Mouse (Mus musculus): ENCODE measurements around the gene Macrod1. TPM values are rescaled to one million over a fixed set of nuclear protein-coding genes. Genes with fewer than 3 reads are reported as not detected.

The Macrod1 gene
- polyA plus RNA-seq, 1 experiment: 22.2 TPM

- no peak overlapping the region for H3K27ac ChIP-seq (ENCODE audit: insufficient read depth, low read length)
Measured at GRCm38 (mm10) chr19:7117653-7118307, 61.2 kb downstream of the Macrod1 start.

GRCm38 (mm10) chr19:7121252-7121651, 64.6 kb downstream of the Macrod1 start:
- Histone ChIP-seq H3K4me1 (ENCODE audit: control insufficient read depth, insufficient read depth, low read length) (peaks cover 2% of the 10 kb centered on the region), H3K27ac (ENCODE audit: insufficient read depth, low read length) (no peak overlapping the region), H3K4me3 (ENCODE audit: insufficient read depth, low read length) (no peak overlapping the region)
- TF ChIP-seq CTCF (IDR thresholded peaks at IDR 0.05; ENCODE audit: extremely low read depth, insufficient read depth, low read length) (no peak), POLR2A (IDR thresholded peaks at IDR 0.05; ENCODE audit: extremely low read depth, insufficient read depth, low read length) (no peak)

More at GRCm38 (mm10) chr19:7117653-7118307, 61.2 kb downstream of the Macrod1 start:
- Histone ChIP-seq H3K4me3 (ENCODE audit: insufficient read depth, low read length) (no peak overlapping the region), H3K4me1 (ENCODE audit: control insufficient read depth, insufficient read depth, low read length) (peaks cover 4% of the 10 kb centered on the region)
- TF ChIP-seq POLR2A (IDR thresholded peaks at IDR 0.05; ENCODE audit: extremely low read depth, insufficient read depth, low read length) (no peak), CTCF (IDR thresholded peaks at IDR 0.05; ENCODE audit: extremely low read depth, insufficient read depth, low read length) (no peak)

- Histone ChIP-seq H3K27ac (ENCODE audit: insufficient read depth, low read length) (no peak overlapping the region), H3K4me3 (ENCODE audit: insufficient read depth, low read length) (no peak overlapping the region), H3K4me1 (ENCODE audit: control insufficient read depth, insufficient read depth, low read length) (peaks cover 2% of the 10 kb centered on the region)
- no peak for TF ChIP-seq CTCF (IDR thresholded peaks at IDR 0.05; ENCODE audit: extremely low read depth, insufficient read depth, low read length)
Measured at GRCm38 (mm10) chr19:7122277-7122676, 65.7 kb downstream of the Macrod1 start.

- Histone ChIP-seq H3K4me1 (ENCODE audit: control insufficient read depth, insufficient read depth, low read length) (peaks cover 2% of the 10 kb centered on the region), H3K27ac (ENCODE audit: insufficient read depth, low read length) (no peak overlapping the region), H3K4me3 (ENCODE audit: insufficient read depth, low read length) (no peak overlapping the region)
- TF ChIP-seq POLR2A (IDR thresholded peaks at IDR 0.05; ENCODE audit: extremely low read depth, insufficient read depth, low read length) (no peak), CTCF (IDR thresholded peaks at IDR 0.05; ENCODE audit: extremely low read depth, insufficient read depth, low read length) (no peak)
Measured at GRCm38 (mm10) chr19:7122698-7123306, 66.2 kb downstream of the Macrod1 start.

GRCm38 (mm10) chr19:7125526-7126156, 69.0 kb downstream of the Macrod1 start:
- Histone ChIP-seq H3K4me1 (ENCODE audit: control insufficient read depth, insufficient read depth, low read length) (peaks cover 6% of the 10 kb centered on the region), H3K4me3 (ENCODE audit: insufficient read depth, low read length) (no peak overlapping the region), H3K27ac (ENCODE audit: insufficient read depth, low read length) (no peak overlapping the region)
- TF ChIP-seq CTCF (IDR thresholded peaks at IDR 0.05; ENCODE audit: extremely low read depth, insufficient read depth, low read length) (no peak), POLR2A (IDR thresholded peaks at IDR 0.05; ENCODE audit: extremely low read depth, insufficient read depth, low read length) (no peak)

- H3K4me3 ChIP-seq (ENCODE audit: insufficient read depth, low read length): no peak overlapping the region
- TF ChIP-seq POLR2A (IDR thresholded peaks at IDR 0.05; ENCODE audit: extremely low read depth, insufficient read depth, low read length): no peak
- no peak for TF ChIP-seq CTCF (IDR thresholded peaks at IDR 0.05; ENCODE audit: extremely low read depth, insufficient read depth, low read length)
- peaks cover 6% of the 10 kb centered on the region for H3K4me1 ChIP-seq (ENCODE audit: control insufficient read depth, insufficient read depth, low read length)
- no peak overlapping the region for H3K27ac ChIP-seq (ENCODE audit: insufficient read depth, low read length)
Measured at GRCm38 (mm10) chr19:7126209-7126608, 69.6 kb downstream of the Macrod1 start.

- Histone ChIP-seq H3K4me3 (ENCODE audit: insufficient read depth, low read length) (no peak overlapping the region), H3K4me1 (ENCODE audit: control insufficient read depth, insufficient read depth, low read length) (peaks cover 6% of the 10 kb centered on the region), H3K27ac (ENCODE audit: insufficient read depth, low read length) (no peak overlapping the region)
- no peak for TF ChIP-seq POLR2A (IDR thresholded peaks at IDR 0.05; ENCODE audit: extremely low read depth, insufficient read depth, low read length)
Measured at GRCm38 (mm10) chr19:7126933-7127332, 70.3 kb downstream of the Macrod1 start.

GRCm38 (mm10) chr19:7128551-7129475, 72.2 kb downstream of the Macrod1 start:
- Histone ChIP-seq H3K4me1 (ENCODE audit: control insufficient read depth, insufficient read depth, low read length) (peaks cover 6% of the 10 kb centered on the region), H3K27ac (ENCODE audit: insufficient read depth, low read length) (no peak overlapping the region), H3K4me3 (ENCODE audit: insufficient read depth, low read length) (no peak overlapping the region)
- no peak for TF ChIP-seq CTCF (IDR thresholded peaks at IDR 0.05; ENCODE audit: extremely low read depth, insufficient read depth, low read length)
- TF ChIP-seq POLR2A (IDR thresholded peaks at IDR 0.05; ENCODE audit: extremely low read depth, insufficient read depth, low read length): no peak

GRCm38 (mm10) chr19:7130317-7130716, 73.7 kb downstream of the Macrod1 start:
- peaks cover 13% of the 10 kb centered on the region for H3K4me1 ChIP-seq (ENCODE audit: control insufficient read depth, insufficient read depth, low read length)
- H3K27ac ChIP-seq (ENCODE audit: insufficient read depth, low read length): no peak overlapping the region
- H3K4me3 ChIP-seq (ENCODE audit: insufficient read depth, low read length): no peak overlapping the region
- no peak for TF ChIP-seq POLR2A (IDR thresholded peaks at IDR 0.05; ENCODE audit: extremely low read depth, insufficient read depth, low read length)
- no peak for TF ChIP-seq CTCF (IDR thresholded peaks at IDR 0.05; ENCODE audit: extremely low read depth, insufficient read depth, low read length)
